Mouse (Mus musculus): Measurements from ENCODE around the gene Mecr. TPM values are rescaled to one million over a fixed set of nuclear protein-coding genes. Genes with fewer than 3 reads are reported as not detected.
A peak's percentile ranks its signal among the peaks of the same experiment; 100 is the strongest.

Mecr gene
- polyA plus RNA-seq, 1 experiment = 17.9 TPM

DNA sequence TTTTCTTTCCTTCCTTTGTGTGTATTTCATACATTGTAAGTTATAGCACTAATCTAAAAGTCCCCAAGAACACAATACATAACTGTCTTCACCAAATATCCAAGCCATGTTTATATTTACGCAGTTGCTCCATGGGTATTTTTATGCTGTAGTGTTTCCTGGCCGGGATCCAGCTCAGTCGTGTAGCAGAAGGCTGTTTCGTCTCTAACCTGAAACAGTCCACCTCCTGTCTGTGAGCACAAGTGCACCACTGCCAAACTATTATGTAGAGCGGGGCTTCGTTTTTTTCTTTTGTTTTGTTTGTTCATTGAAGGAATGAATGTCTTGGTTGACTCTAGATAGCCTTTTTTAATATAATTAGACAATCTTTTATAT, 55.9 kb downstream of the Mecr start:
- no peak overlapping the region for H3K4me3 ChIP-seq (ENCODE audit: low read depth, low read length)
- H3K4me1 ChIP-seq (ENCODE audit: control insufficient read depth, insufficient read depth, low read length) = no peaks in the 10 kb centered on the region
- TF ChIP-seq POLR2A (IDR thresholded peaks at IDR 0.05; ENCODE audit: insufficient read depth, low read length) (no peak), CTCF (IDR thresholded peaks at IDR 0.05; ENCODE audit: low read depth, low read length) (no peak), EP300 (IDR thresholded peaks at IDR 0.05; ENCODE audit: insufficient read depth, low read depth, low read length) (no peak)
- no peaks in the 10 kb centered on the region for H3K27me3 ChIP-seq (ENCODE audit: control insufficient read depth, insufficient read depth, low read length, poor library complexity, severe bottlenecking)
- H3K9me3 ChIP-seq (replicated peaks; ENCODE audit: control insufficient read depth, insufficient read depth, low read length, poor library complexity, severe bottlenecking) = no peaks in the 10 kb centered on the region
- H3K27ac ChIP-seq (ENCODE audit: insufficient read depth, low read length) = no peak overlapping the region
- H3K9ac ChIP-seq (ENCODE audit: low read depth, poor library complexity, severe bottlenecking) = no peak overlapping the region
- peaks cover 28% of the 10 kb centered on the region for H3K36me3 ChIP-seq (ENCODE audit: control insufficient read depth, insufficient read depth, low read length, poor library complexity, severe bottlenecking)

DNA sequence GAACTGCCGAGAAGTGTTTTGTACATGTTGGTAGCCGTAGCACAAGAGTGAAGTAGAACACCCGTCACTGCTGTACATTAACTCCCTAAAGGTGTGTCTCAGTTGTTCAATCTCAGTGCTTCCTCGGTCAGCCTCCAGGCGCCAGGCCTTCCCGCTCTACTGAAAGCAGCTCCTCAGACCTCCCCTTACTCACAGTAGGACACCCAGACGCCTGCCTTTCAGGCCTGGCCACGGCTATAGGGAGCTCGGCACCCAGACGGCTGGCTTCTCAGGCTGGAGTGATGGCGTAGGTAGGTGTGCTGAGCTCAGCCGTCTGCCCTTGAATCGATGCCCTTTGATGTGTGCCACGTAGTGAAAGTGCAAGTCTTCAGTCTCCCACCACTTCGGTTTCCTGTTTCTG, 57.8 kb downstream of the Mecr start:
- no peaks in the 10 kb centered on the region for H3K9me3 ChIP-seq (replicated peaks; ENCODE audit: control insufficient read depth, insufficient read depth, low read length, poor library complexity, severe bottlenecking)
- H3K4me3 ChIP-seq (ENCODE audit: low read depth, low read length) = peak overlapping the region; percentile 11; the same call in 1 of the 2 replicates
- no peaks in the 10 kb centered on the region for H3K4me1 ChIP-seq (ENCODE audit: control insufficient read depth, insufficient read depth, low read length)
- peaks cover 18% of the 10 kb centered on the region for H3K36me3 ChIP-seq (ENCODE audit: control insufficient read depth, insufficient read depth, low read length, poor library complexity, severe bottlenecking)
- H3K27me3 ChIP-seq (ENCODE audit: control insufficient read depth, insufficient read depth, low read length, poor library complexity, severe bottlenecking) = no peaks in the 10 kb centered on the region
- TF ChIP-seq EP300 (IDR thresholded peaks at IDR 0.05; ENCODE audit: insufficient read depth, low read depth, low read length) = no peak
- TF ChIP-seq CTCF (IDR thresholded peaks at IDR 0.05; ENCODE audit: low read depth, low read length) = no peak
- no peak for TF ChIP-seq POLR2A (IDR thresholded peaks at IDR 0.05; ENCODE audit: insufficient read depth, low read length)
- peak overlapping the region; percentile 42 for H3K9ac ChIP-seq (ENCODE audit: low read depth, poor library complexity, severe bottlenecking)
- H3K27ac ChIP-seq (ENCODE audit: insufficient read depth, low read length) = peak overlapping the region; percentile 68

DNA sequence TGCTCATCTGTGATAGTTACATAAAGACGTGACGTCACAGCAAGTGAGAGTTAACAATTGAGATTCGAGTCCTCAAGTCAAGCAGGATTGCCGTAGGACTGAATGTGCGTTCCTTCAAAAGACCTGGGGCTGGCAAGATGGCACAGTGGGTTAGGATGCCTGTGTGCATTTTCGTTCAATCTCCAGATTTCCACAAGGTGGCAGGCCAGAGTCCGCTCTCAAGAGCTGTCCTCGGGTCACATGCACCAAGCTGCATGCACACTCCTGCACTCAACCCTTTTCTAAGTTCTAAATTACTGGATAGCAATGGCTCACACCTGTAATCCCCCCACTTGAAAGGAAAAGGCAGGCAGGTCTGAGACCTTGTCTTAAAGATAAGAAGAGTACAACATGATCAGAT, 61.2 kb downstream of the Mecr start:
- Histone ChIP-seq H3K4me3 (ENCODE audit: low read depth, low read length) (no peak overlapping the region), H3K36me3 (ENCODE audit: control insufficient read depth, insufficient read depth, low read length, poor library complexity, severe bottlenecking) (peaks cover 6% of the 10 kb centered on the region), H3K27me3 (ENCODE audit: control insufficient read depth, insufficient read depth, low read length, poor library complexity, severe bottlenecking) (no peaks in the 10 kb centered on the region), H3K9ac (ENCODE audit: low read depth, poor library complexity, severe bottlenecking) (no peak overlapping the region), H3K27ac (ENCODE audit: insufficient read depth, low read length) (no peak overlapping the region), H3K9me3 (replicated peaks; ENCODE audit: control insufficient read depth, insufficient read depth, low read length, poor library complexity, severe bottlenecking) (no peaks in the 10 kb centered on the region; the same call in 1 of the 2 replicates), H3K4me1 (ENCODE audit: control insufficient read depth, insufficient read depth, low read length) (no peaks in the 10 kb centered on the region)
- TF ChIP-seq EP300 (IDR thresholded peaks at IDR 0.05; ENCODE audit: insufficient read depth, low read depth, low read length) (no peak), CTCF (IDR thresholded peaks at IDR 0.05; ENCODE audit: low read depth, low read length) (peak; percentile 80)

DNA sequence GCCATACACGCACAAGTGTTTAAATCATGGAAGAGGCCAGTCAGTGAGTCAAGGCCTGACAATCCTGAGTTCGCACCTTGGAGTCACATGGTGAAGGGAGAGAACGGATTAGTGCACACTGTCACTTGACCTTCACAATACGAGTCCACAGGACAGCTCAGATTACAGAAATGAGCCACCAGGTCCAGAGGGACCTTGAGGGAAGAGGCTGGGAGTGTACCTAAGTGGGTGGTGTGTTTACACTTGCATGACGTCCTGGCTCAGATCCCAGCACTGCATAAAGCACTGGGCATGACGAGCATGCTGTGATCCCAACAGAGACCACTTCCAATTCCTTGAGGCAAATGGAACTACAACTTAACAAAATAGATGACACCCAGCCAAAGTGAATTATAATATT, 63.2 kb downstream of the Mecr start:
- no peak for TF ChIP-seq EP300 (IDR thresholded peaks at IDR 0.05; ENCODE audit: insufficient read depth, low read depth, low read length)
- TF ChIP-seq POLR2A (IDR thresholded peaks at IDR 0.05; ENCODE audit: insufficient read depth, low read length) = no peak
- no peak for TF ChIP-seq CTCF (IDR thresholded peaks at IDR 0.05; ENCODE audit: low read depth, low read length)
- H3K4me1 ChIP-seq (ENCODE audit: control insufficient read depth, insufficient read depth, low read length) = peaks cover 3% of the 10 kb centered on the region
- H3K36me3 ChIP-seq (ENCODE audit: control insufficient read depth, insufficient read depth, low read length, poor library complexity, severe bottlenecking) = peaks cover 6% of the 10 kb centered on the region
- no peak overlapping the region for H3K9ac ChIP-seq (ENCODE audit: low read depth, poor library complexity, severe bottlenecking)
- H3K4me3 ChIP-seq (ENCODE audit: low read depth, low read length) = no peak overlapping the region
- H3K27me3 ChIP-seq (ENCODE audit: control insufficient read depth, insufficient read depth, low read length, poor library complexity, severe bottlenecking) = no peaks in the 10 kb centered on the region
- no peak overlapping the region for H3K27ac ChIP-seq (ENCODE audit: insufficient read depth, low read length)
- H3K9me3 ChIP-seq (replicated peaks; ENCODE audit: control insufficient read depth, insufficient read depth, low read length, poor library complexity, severe bottlenecking) = no peaks in the 10 kb centered on the region; the same call in 1 of the 2 replicates

DNA sequence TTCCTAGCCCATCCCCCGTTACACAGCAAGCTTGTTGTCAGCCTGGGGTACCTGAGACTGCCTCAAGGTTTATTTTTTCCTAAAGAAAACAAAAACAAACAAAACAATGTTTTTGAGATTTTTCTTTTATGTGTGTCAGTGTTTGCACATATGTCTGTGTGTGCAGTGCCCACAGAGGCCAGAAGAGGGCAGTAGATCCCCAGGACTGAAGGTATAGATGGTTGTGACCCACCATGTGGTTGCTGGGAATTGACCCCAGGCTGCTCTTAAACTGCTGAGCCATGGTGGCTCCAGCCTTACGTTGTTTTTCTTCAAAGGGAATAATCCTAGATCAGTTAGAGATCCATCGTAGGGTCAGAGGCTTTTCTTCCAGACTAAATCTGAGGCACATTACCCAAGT, 64.6 kb downstream of the Mecr start:
- TF ChIP-seq CTCF (IDR thresholded peaks at IDR 0.05; ENCODE audit: low read depth, low read length) (peak; percentile 51), POLR2A (IDR thresholded peaks at IDR 0.05; ENCODE audit: insufficient read depth, low read length) (no peak)
- H3K4me1 ChIP-seq (ENCODE audit: control insufficient read depth, insufficient read depth, low read length) = peaks cover 3% of the 10 kb centered on the region
- no peaks in the 10 kb centered on the region for H3K36me3 ChIP-seq (ENCODE audit: control insufficient read depth, insufficient read depth, low read length, poor library complexity, severe bottlenecking)
- no peak overlapping the region for H3K27ac ChIP-seq (ENCODE audit: insufficient read depth, low read length)
- H3K9ac ChIP-seq (ENCODE audit: low read depth, poor library complexity, severe bottlenecking) = no peak overlapping the region
- H3K4me3 ChIP-seq (ENCODE audit: low read depth, low read length) = no peak overlapping the region
- H3K27me3 ChIP-seq (ENCODE audit: control insufficient read depth, insufficient read depth, low read length, poor library complexity, severe bottlenecking) = no peaks in the 10 kb centered on the region
- no peaks in the 10 kb centered on the region; the same call in 1 of the 2 replicates for H3K9me3 ChIP-seq (replicated peaks; ENCODE audit: control insufficient read depth, insufficient read depth, low read length, poor library complexity, severe bottlenecking)

DNA sequence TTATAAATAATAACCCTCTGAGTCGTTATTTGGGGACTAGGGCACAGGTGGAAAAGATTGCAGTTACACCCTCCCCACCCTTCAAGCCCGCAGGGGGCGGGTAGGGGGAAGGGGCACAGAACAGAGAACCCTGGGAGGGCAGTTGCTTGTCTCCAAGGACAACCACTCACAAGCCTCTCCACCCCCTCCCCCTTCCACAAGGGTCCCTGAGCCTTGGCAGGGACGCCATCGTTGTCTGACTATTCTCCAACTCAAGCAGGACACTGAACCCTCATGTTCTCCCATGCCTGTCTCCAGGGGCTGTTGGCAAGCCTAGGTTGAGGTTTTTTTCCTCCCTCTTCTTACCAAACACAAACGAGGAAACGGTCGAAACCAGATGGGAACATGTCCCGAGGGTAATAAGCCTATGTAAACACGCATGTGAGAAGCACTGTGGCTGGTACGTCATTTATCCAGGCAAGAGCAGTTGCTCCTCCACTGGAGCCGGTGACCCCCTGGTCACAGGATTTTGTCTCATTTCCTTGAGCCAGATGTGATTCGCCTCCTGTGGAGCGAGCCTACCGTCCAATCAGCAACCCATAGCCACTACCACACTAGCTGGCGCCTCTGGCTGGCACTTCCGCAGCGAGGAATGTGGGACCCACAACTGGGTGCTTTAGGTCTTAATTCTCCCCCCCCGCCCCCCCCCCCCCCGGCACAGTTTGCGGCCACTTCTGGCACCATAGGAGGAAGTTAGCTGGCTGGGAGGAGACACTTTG, 67.1 kb downstream of the Mecr start:
- H3K36me3 ChIP-seq (ENCODE audit: control insufficient read depth, insufficient read depth, low read length, poor library complexity, severe bottlenecking) = no peaks in the 10 kb centered on the region
- no peaks in the 10 kb centered on the region for H3K27me3 ChIP-seq (ENCODE audit: control insufficient read depth, insufficient read depth, low read length, poor library complexity, severe bottlenecking)
- no peak overlapping the region for H3K9ac ChIP-seq (ENCODE audit: low read depth, poor library complexity, severe bottlenecking)
- no peaks in the 10 kb centered on the region; the same call in 1 of the 2 replicates for H3K9me3 ChIP-seq (replicated peaks; ENCODE audit: control insufficient read depth, insufficient read depth, low read length, poor library complexity, severe bottlenecking)
- H3K4me3 ChIP-seq (ENCODE audit: low read depth, low read length) = no peak overlapping the region
- H3K27ac ChIP-seq (ENCODE audit: insufficient read depth, low read length) = no peak overlapping the region
- peaks cover 3% of the 10 kb centered on the region for H3K4me1 ChIP-seq (ENCODE audit: control insufficient read depth, insufficient read depth, low read length)
- no peak for TF ChIP-seq POLR2A (IDR thresholded peaks at IDR 0.05; ENCODE audit: insufficient read depth, low read length)
- no peak for TF ChIP-seq EP300 (IDR thresholded peaks at IDR 0.05; ENCODE audit: insufficient read depth, low read depth, low read length)
- no peak for TF ChIP-seq CTCF (IDR thresholded peaks at IDR 0.05; ENCODE audit: low read depth, low read length)

Data from ES-Bruce4 (cell line).